Mouse (Mus musculus) ZHBTc4 (cell line): ENCODE data around the gene Hs6st3.
"Not testable (repeated sequence)": the region's sequence is repeated elsewhere in the genome, so short reads cannot be mapped to it uniquely, and the experiment has no call there.

ENCODE experiments used
- DNase-seq: peaks from one replicate; pipeline ENCODE4 v3.0.0-alpha.2; 2011; ENCODE audit warnings: low read depth, low spot score

Gene Hs6st3

GRCm38 (mm10) chr14:119450471-119450870 is 312.3 kb downstream of the Hs6st3 start:
- peak; percentile 45 for DNase-seq

- DNase-seq = no peak
These were observed 313.5 kb downstream of the Hs6st3 start for GRCm38 (mm10) chr14:119451594-119451993.

- DNase-seq = no peak
These were observed 314.2 kb downstream of the Hs6st3 start for GRCm38 (mm10) chr14:119452382-119452781.

GRCm38 (mm10) chr14:119452797-119453196 is 314.7 kb downstream of the Hs6st3 start:
- no peak for DNase-seq

GRCm38 (mm10) chr14:119464308-119464707 is 326.2 kb downstream of the Hs6st3 start:
- DNase-seq = no peak

GRCm38 (mm10) chr14:119464883-119465282 is 326.7 kb downstream of the Hs6st3 start:
- no peak for DNase-seq

- no peak for DNase-seq
These were observed 328.9 kb downstream of the Hs6st3 start for GRCm38 (mm10) chr14:119466899-119467588.

- DNase-seq = no peak
These were observed 338.4 kb downstream of the Hs6st3 start for GRCm38 (mm10) chr14:119476582-119476981.

GRCm38 (mm10) chr14:119477836-119478235 is 339.7 kb downstream of the Hs6st3 start:
- no peak for DNase-seq

- no peak for DNase-seq
These were observed 351.0 kb downstream of the Hs6st3 start for GRCm38 (mm10) chr14:119488978-119489703.

- no peak for DNase-seq
These were observed 382.5 kb downstream of the Hs6st3 start for GRCm38 (mm10) chr14:119520632-119521031.

- DNase-seq = no peak
These were observed 382.9 kb downstream of the Hs6st3 start for GRCm38 (mm10) chr14:119521056-119521455.

- no peak for DNase-seq
These were observed 394.9 kb downstream of the Hs6st3 start for GRCm38 (mm10) chr14:119532889-119533546.

- DNase-seq = no peak
These were observed 402.4 kb downstream of the Hs6st3 start for GRCm38 (mm10) chr14:119540505-119540904.

GRCm38 (mm10) chr14:119544596-119544995 is 406.5 kb downstream of the Hs6st3 start:
- no peak for DNase-seq

GRCm38 (mm10) chr14:119558356-119558755 is 420.2 kb downstream of the Hs6st3 start:
- DNase-seq = no peak

- no peak for DNase-seq
These were observed 443.9 kb downstream of the Hs6st3 start for GRCm38 (mm10) chr14:119582039-119582508.

- no peak for DNase-seq
These were observed 446.9 kb downstream of the Hs6st3 start for GRCm38 (mm10) chr14:119585069-119585468.

- DNase-seq = not testable (repeated sequence)
These were observed 449.2 kb downstream of the Hs6st3 start for GRCm38 (mm10) chr14:119587365-119587764.

GRCm38 (mm10) chr14:119604327-119604726 is 466.2 kb downstream of the Hs6st3 start:
- no peak for DNase-seq

- DNase-seq = no peak
These were observed 474.7 kb downstream of the Hs6st3 start for GRCm38 (mm10) chr14:119612793-119613192.

- no peak for DNase-seq
These were observed 491.0 kb downstream of the Hs6st3 start for GRCm38 (mm10) chr14:119629127-119629526.
